Mouse (Mus musculus) ES-Bruce4 (cell line): ENCODE measurements around the gene Strn.
"Not testable (repeated sequence)": the region's sequence is repeated elsewhere in the genome, so short reads cannot be mapped to it uniquely, and the experiment has no call there.

Source experiments
- CTCF ChIP-seq: IDR thresholded peaks from one replicate; pipeline ENCODE4 v1.8.1; 2011; ENCODE audit warnings: low read depth, low read length
- EP300 ChIP-seq: IDR thresholded peaks from 2 replicates; pipeline ENCODE4 v1.6.1; 2011; ENCODE audit warnings: low read depth, low read length; ENCODE audit not compliant: insufficient read depth
- POLR2A ChIP-seq: IDR thresholded peaks from one replicate; pipeline ENCODE4 v1.8.1; 2011; ENCODE audit warnings: low read length; ENCODE audit not compliant: insufficient read depth

- not testable (repeated sequence) for TF ChIP-seq POLR2A, CTCF, EP300
Measured at GRCm38 (mm10) chr17:78689231-78689630, 47.8 kb downstream of the Strn start.
